Mouse (Mus musculus): ENCODE results near the gene Amer2.

DNA sequence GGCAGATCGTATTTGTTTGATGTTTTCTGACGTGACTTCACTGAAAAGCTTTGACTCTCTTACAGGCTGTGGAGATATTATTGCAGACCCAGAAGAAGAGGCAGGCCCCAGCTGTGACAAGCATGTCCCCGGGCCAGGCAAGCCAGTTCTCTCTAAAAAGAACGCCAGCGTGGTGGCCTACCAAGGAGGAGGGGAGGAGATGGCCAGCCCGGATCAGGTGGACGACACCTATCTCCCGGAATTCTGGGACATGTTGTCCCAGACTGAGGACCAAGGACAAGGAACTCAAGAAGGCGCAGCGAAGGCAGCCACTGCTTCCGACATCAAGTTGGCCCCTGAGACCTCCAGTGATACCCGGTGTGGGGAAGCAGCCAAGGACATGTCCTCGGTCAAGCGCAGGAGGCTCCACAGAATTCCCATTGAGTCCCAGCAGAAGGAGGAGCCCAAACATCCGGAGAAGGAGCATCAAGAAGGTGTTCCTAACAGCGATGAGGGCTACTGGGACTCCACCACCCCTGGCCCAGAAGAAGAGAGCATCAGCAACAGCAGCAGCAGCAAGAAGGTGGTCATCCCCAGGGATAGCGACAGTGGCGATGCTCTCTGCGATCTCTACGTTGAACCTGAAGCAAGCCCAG lies 6.4 kb downstream of the Amer2 start:
- TF ChIP-seq POLR2A (IDR thresholded peaks at IDR 0.05; ENCODE audit: extremely low read depth, insufficient read depth, low read length): no peak
- no peak for TF ChIP-seq CTCF (IDR thresholded peaks at IDR 0.05; ENCODE audit: low read depth, low read length)
